Mouse (Mus musculus) brain, embryonic 14.5 days (tissue): ENCODE measurements around the gene Clns1a.

ENCODE experiments used
- CTCF ChIP-seq: fragments of 200-500 bp; IDR thresholded peaks from 2 replicates; pipeline ENCODE4 v1.5.1; 2012; ENCODE audit warnings: inconsistent platforms, mild to moderate bottlenecking, moderate library complexity, borderline replicate concordance; ENCODE audit not compliant: insufficient read depth, insufficient read length; ENCODE audit errors: extremely low read depth
- POLR2A ChIP-seq: fragments of 200-500 bp; IDR thresholded peaks from 2 replicates; pipeline ENCODE4 v1.6.1; 2012; ENCODE audit warnings: mild to moderate bottlenecking, inconsistent platforms, borderline replicate concordance; ENCODE audit not compliant: poor library complexity, insufficient read depth, insufficient read length, severe bottlenecking; ENCODE audit errors: extremely low read depth

DNA sequence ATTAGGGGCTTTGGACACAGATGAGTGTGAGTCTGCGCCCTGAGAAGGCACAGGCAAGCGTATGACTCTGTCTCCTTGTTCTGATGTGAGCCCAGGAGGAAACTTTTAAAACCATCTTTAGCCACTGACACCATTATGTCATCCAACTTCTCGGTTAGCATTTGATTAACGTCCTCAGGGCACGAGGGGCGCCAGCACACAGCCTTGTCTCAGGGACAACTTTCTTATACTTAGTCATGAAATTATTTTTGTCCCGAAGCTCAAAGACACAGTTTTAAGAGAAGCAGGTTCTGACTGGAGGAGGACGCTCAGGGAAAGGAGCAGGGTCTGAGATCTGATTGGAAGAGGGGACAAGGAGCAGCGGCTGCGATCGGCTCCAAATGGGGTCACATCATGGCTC is 68.2 kb downstream of the Clns1a start:
- TF ChIP-seq POLR2A (no peak), CTCF (no peak)
